Mouse (Mus musculus) G1E (cell line): ENCODE measurements around the gene Etl4. TPM values are rescaled to one million over a fixed set of nuclear protein-coding genes. Genes with fewer than 3 reads are reported as not detected.

Experiments used
- ATAC-seq: 2 replicates; pipeline ENCODE4 v1.8.0; 2016; ENCODE audit warnings: mild to moderate bottlenecking; ENCODE audit not compliant: insufficient number of reproducible peaks, poor library complexity, low FRiP score, severe bottlenecking; ENCODE audit errors: extremely low read depth
- DNase-seq: peaks from one replicate; pipeline ENCODE4 v3.0.0; 2012; ENCODE audit warnings: low spot score
- H3K27me3 ChIP-seq: 2 replicates; pipeline ENCODE4 v1.6.1; 2012; ENCODE audit warnings: mild to moderate bottlenecking, low read length, inconsistent platforms; ENCODE audit not compliant: insufficient read depth
- H3K36me3 ChIP-seq: replicated peaks from 2 replicates; pipeline ENCODE3; 2012; ENCODE audit warnings: mild to moderate bottlenecking, inconsistent platforms
- H3K4me1 ChIP-seq: 2 replicates; pipeline ENCODE4 v1.6.1; 2012; ENCODE audit warnings: low read depth, low read length, inconsistent platforms, mixed read lengths; ENCODE audit not compliant: insufficient read depth
- H3K4me3 ChIP-seq: 2 replicates; pipeline ENCODE4 v1.5.1; 2012; ENCODE audit warnings: low read depth, mild to moderate bottlenecking, inconsistent platforms, low read length, moderate library complexity, mixed read lengths
- H3K9me3 ChIP-seq: replicated peaks from 2 replicates; pipeline ENCODE4 v1.6.1; 2012; ENCODE audit warnings: inconsistent platforms
- CTCF ChIP-seq: IDR thresholded peaks from 2 replicates; pipeline ENCODE4 v1.5.1; 2012; ENCODE audit warnings: low read depth, low read length, inconsistent platforms, mixed read lengths
- GATA1 ChIP-seq: IDR thresholded peaks from 2 replicates; pipeline ENCODE4 v1.6.1; 2012; ENCODE audit warnings: borderline replicate concordance, low read length, inconsistent platforms, mixed read lengths
- GATA2 ChIP-seq: IDR thresholded peaks from 2 replicates; pipeline ENCODE4 v1.6.1; 2012; ENCODE audit warnings: low read depth, low read length, inconsistent platforms, borderline replicate concordance
- POLR2AphosphoS5 ChIP-seq: IDR thresholded peaks from 2 replicates; pipeline ENCODE4 v1.6.1; 2012; ENCODE audit warnings: low read depth, low read length, inconsistent platforms; ENCODE audit not compliant: insufficient replicate concordance
- TAL1 ChIP-seq: conservative IDR thresholded peaks from 2 replicates; pipeline ENCODE4 v1.6.1; 2012; ENCODE audit warnings: low read depth, low read length, inconsistent platforms, mixed read lengths
- polyA plus RNA-seq: library from polyadenylated mRNA; stranded (reverse); fragments of >175 nt; gene quantifications from 2 replicates; pipeline ENCODE4 v1.2.3, GENCODE M21; 2012
- total RNA-seq, 2 experiments: library from RNA; stranded (forward) in 1 of 2; stranded (reverse) in 1 of 2; fragments of 200-1000 nt in 1 of 2; fragments of >200 nt in 1 of 2; fragmentation: Nextera tagmentation in 1 of 2; gene quantifications; 2 replicates each; pipeline ENCODE4 v1.2.3; 2014 to 2017

Etl4 gene
- total and polyA plus RNA-seq, 3 experiments: 0.44 TPM; not detected in 2

GRCm38 (mm10) chr2:20519447-20520098 lies 610.0 kb downstream of the Etl4 start:
- no peaks in the 10 kb centered on the region for H3K4me1 ChIP-seq
- TF ChIP-seq POLR2AphosphoS5 (no peak), GATA2 (no peak), GATA1 (no peak), CTCF (no peak), TAL1 (no peak)
- peaks cover 4% of the 10 kb centered on the region; the same call in 1 of the 2 replicates for H3K27me3 ChIP-seq
- H3K9me3 ChIP-seq: no peaks in the 10 kb centered on the region
- DNase-seq: no peak
- H3K4me3 ChIP-seq: no peak overlapping the region
- no peaks in the 10 kb centered on the region for H3K36me3 ChIP-seq
- no peak for ATAC-seq

GRCm38 (mm10) chr2:20520099-20520475 lies 610.5 kb downstream of the Etl4 start:
- DNase-seq (no peak), ATAC-seq (no peak)
- no peaks in the 10 kb centered on the region for H3K36me3 ChIP-seq
- H3K4me3 ChIP-seq: no peak overlapping the region
- H3K4me1 ChIP-seq: no peaks in the 10 kb centered on the region
- peaks cover 4% of the 10 kb centered on the region; the same call in 1 of the 2 replicates for H3K27me3 ChIP-seq
- no peaks in the 10 kb centered on the region for H3K9me3 ChIP-seq
- TF ChIP-seq CTCF: no peak
- TF ChIP-seq TAL1: no peak
- no peak for TF ChIP-seq GATA1
- TF ChIP-seq POLR2AphosphoS5: no peak
- TF ChIP-seq GATA2: no peak

GRCm38 (mm10) chr2:20520636-20521595 lies 611.3 kb downstream of the Etl4 start:
- H3K9me3 ChIP-seq: no peaks in the 10 kb centered on the region
- H3K36me3 ChIP-seq: no peaks in the 10 kb centered on the region
- DNase-seq (no peak), ATAC-seq (no peak)
- H3K27me3 ChIP-seq: peaks cover 4% of the 10 kb centered on the region; the same call in 1 of the 2 replicates
- H3K4me1 ChIP-seq: no peaks in the 10 kb centered on the region
- TF ChIP-seq CTCF (no peak), POLR2AphosphoS5 (no peak), GATA1 (no peak), TAL1 (no peak), GATA2 (no peak)
- no peak overlapping the region for H3K4me3 ChIP-seq

- no peak for ATAC-seq
- Histone ChIP-seq H3K4me3 (no peak overlapping the region), H3K36me3 (no peaks in the 10 kb centered on the region), H3K4me1 (no peaks in the 10 kb centered on the region), H3K27me3 (peaks cover 4% of the 10 kb centered on the region; the same call in 1 of the 2 replicates), H3K9me3 (no peaks in the 10 kb centered on the region)
- no peak for TF ChIP-seq GATA2
- no peak for TF ChIP-seq POLR2AphosphoS5
- no peak for TF ChIP-seq CTCF
- no peak for TF ChIP-seq TAL1
- no peak for TF ChIP-seq GATA1
- DNase-seq: no peak
These were observed 612.2 kb downstream of the Etl4 start for GRCm38 (mm10) chr2:20521686-20522285.

- Histone ChIP-seq H3K27me3 (peaks cover 4% of the 10 kb centered on the region; the same call in 1 of the 2 replicates), H3K9me3 (no peaks in the 10 kb centered on the region), H3K4me1 (no peaks in the 10 kb centered on the region), H3K36me3 (no peaks in the 10 kb centered on the region), H3K4me3 (no peak overlapping the region)
- no peak for TF ChIP-seq GATA2
- TF ChIP-seq CTCF: no peak
- DNase-seq (no peak), ATAC-seq (no peak)
These were observed 614.1 kb downstream of the Etl4 start for GRCm38 (mm10) chr2:20523636-20524035.

GRCm38 (mm10) chr2:20525879-20526593 lies 616.5 kb downstream of the Etl4 start:
- Histone ChIP-seq H3K9me3 (no peaks in the 10 kb centered on the region), H3K27me3 (no peaks in the 10 kb centered on the region), H3K4me1 (no peaks in the 10 kb centered on the region), H3K36me3 (no peaks in the 10 kb centered on the region), H3K4me3 (no peak overlapping the region)
- DNase-seq: no peak
- no peak for TF ChIP-seq CTCF
- TF ChIP-seq GATA1: no peak
- TF ChIP-seq POLR2AphosphoS5: no peak
- no peak for TF ChIP-seq GATA2
- no peak for TF ChIP-seq TAL1
- ATAC-seq: no peak
